Mouse (Mus musculus) E14TG2a.4 (cell line): ENCODE data around the gene Tmem258.

Experiments
- CTCF ChIP-seq: conservative IDR thresholded peaks from 2 replicates; pipeline ENCODE4 v1.5.1; 2014; ENCODE audit warnings: low read length
- POU5F1 ChIP-seq: IDR thresholded peaks from 2 replicates; pipeline ENCODE4 v1.6.1; 2014; ENCODE audit warnings: low read length, borderline replicate concordance

- no peak for TF ChIP-seq CTCF
- TF ChIP-seq POU5F1: no peak
Observed at GRCm38 (mm10) chr19:10185876-10186275, 17.9 kb upstream of the Tmem258 start.
